Mouse (Mus musculus) midbrain, embryonic 11.5 days (tissue): ENCODE data around the gene Sfn. TPM values are rescaled to one million over a fixed set of nuclear protein-coding genes. Genes with fewer than 3 reads are reported as not detected.

Source experiments
- ATAC-seq: fragments of 200-750 bp; cut with Nextera tagmentation; 2 replicates; pipeline ENCODE4 v1.8.0; 2017; ENCODE audit warnings: moderate TSS enrichment, moderate library complexity; ENCODE audit not compliant: low FRiP score
- DNase-seq: peaks from one replicate; pipeline ENCODE4 v3.0.0; 2015; ENCODE audit warnings: low spot score; ENCODE audit errors: missing footprints
- H3K27ac ChIP-seq: fragments of 300-500 bp; sonication (generic); 2 replicates; pipeline ENCODE4 v1.5.1; 2014; ENCODE audit warnings: low read depth, low read length
- H3K27me3 ChIP-seq: fragments of 300-500 bp; sonication (generic); 2 replicates; pipeline ENCODE4 v1.6.1; 2014; ENCODE audit warnings: mild to moderate bottlenecking, low read length, moderate library complexity, mixed read lengths; ENCODE audit not compliant: control insufficient read depth, insufficient read depth
- H3K36me3 ChIP-seq: fragments of 300-500 bp; sonication (generic); 2 replicates; pipeline ENCODE4 v1.6.1; 2014; ENCODE audit warnings: mild to moderate bottlenecking, low read length, moderate library complexity, mixed read lengths; ENCODE audit not compliant: control insufficient read depth, insufficient read depth
- H3K4me1 ChIP-seq: fragments of 300-500 bp; sonication (generic); 2 replicates; pipeline ENCODE4 v1.6.1; 2014; ENCODE audit warnings: low read length; ENCODE audit not compliant: control insufficient read depth, insufficient read depth
- H3K4me2 ChIP-seq: fragments of 300-500 bp; sonication (generic); 2 replicates; pipeline ENCODE4 v1.6.1; 2014; ENCODE audit warnings: mild to moderate bottlenecking, moderate library complexity
- H3K4me3 ChIP-seq: fragments of 300-500 bp; sonication (generic); 2 replicates; pipeline ENCODE4 v1.5.1; 2014; ENCODE audit warnings: low read depth, low read length
- H3K9ac ChIP-seq: fragments of 300-500 bp; sonication (generic); 2 replicates; pipeline ENCODE4 v1.6.1; 2014; ENCODE audit warnings: low read length
- H3K9me3 ChIP-seq: fragments of 300-500 bp; sonication (generic); 2 replicates; pipeline ENCODE4 v1.6.1; 2016; ENCODE audit warnings: low read length; ENCODE audit not compliant: control insufficient read depth
- WGBS: fragments of 180-500 bp; shearing (Covaris S2); extraction: QIAGEN DNeasy Blood & Tissue Kit; methylation state at CpG from one replicate; pipeline ENCODE4 v1.1.7; 2014; 5-methylcytosine and 5-hydroxymethylcytosine counted together
- polyA plus RNA-seq: library from polyadenylated mRNA; unstranded; fragments of >200 nt; fragmentation: Nextera tagmentation; extraction: Ambion mirVana; gene quantifications from 2 replicates; pipeline ENCODE4 v1.2.1, GENCODE M21; 2014

The Sfn gene
- polyA plus RNA-seq, 1 experiment from 2014 or later: 7.8 TPM

- Histone ChIP-seq H3K27me3 (no peaks in the 10 kb centered on the region), H3K4me1 (peaks cover 7% of the 10 kb centered on the region), H3K9me3 (no peaks in the 10 kb centered on the region), H3K4me2 (peak overlapping the region; percentile 59), H3K27ac (no peak overlapping the region; the same call in 1 of the 2 replicates), H3K36me3 (no peaks in the 10 kb centered on the region), H3K9ac (peak overlapping the region; percentile 94), H3K4me3 (peak overlapping the region; percentile 94)
- ATAC-seq: peak; percentile 71
- WGBS: 1% methylated on average over 62 of the region's 69 CpGs
- DNase-seq: peak; percentile 95
These were observed 30.7 kb upstream of the Sfn start for GRCm38 (mm10) chr4:133632483-133633327.

GRCm38 (mm10) chr4:133631769-133632411 lies 29.9 kb upstream of the Sfn start:
- no peak for ATAC-seq
- peaks cover 2% of the 10 kb centered on the region; the same call in 1 of the 2 replicates for H3K36me3 ChIP-seq
- no peaks in the 10 kb centered on the region for H3K27me3 ChIP-seq
- peaks cover 7% of the 10 kb centered on the region for H3K4me1 ChIP-seq
- H3K4me3 ChIP-seq: peak overlapping the region; percentile 94
- peak overlapping the region; percentile 94 for H3K9ac ChIP-seq
- no peak overlapping the region for H3K27ac ChIP-seq
- DNase-seq: no peak
- H3K4me2 ChIP-seq: peak overlapping the region; percentile 59
- 48% methylated on average over 9 of the region's 9 CpGs for WGBS
- no peaks in the 10 kb centered on the region for H3K9me3 ChIP-seq

GRCm38 (mm10) chr4:133631071-133631768 lies 29.3 kb upstream of the Sfn start:
- Histone ChIP-seq H3K4me1 (peaks cover 7% of the 10 kb centered on the region), H3K4me2 (no peak overlapping the region), H3K36me3 (peaks cover 3% of the 10 kb centered on the region; the same call in 1 of the 2 replicates), H3K27ac (no peak overlapping the region), H3K4me3 (no peak overlapping the region), H3K9me3 (no peaks in the 10 kb centered on the region), H3K9ac (no peak overlapping the region; the same call in 1 of the 2 replicates), H3K27me3 (no peaks in the 10 kb centered on the region)
- ATAC-seq (no peak), DNase-seq (peak; percentile 82)
- 84% methylated on average over 14 of the region's 14 CpGs for WGBS

GRCm38 (mm10) chr4:133630326-133630920 lies 28.5 kb upstream of the Sfn start:
- no peak overlapping the region for H3K9ac ChIP-seq

GRCm38 (mm10) chr4:133629191-133629590 lies 27.2 kb upstream of the Sfn start:
- H3K9ac ChIP-seq: no peak overlapping the region
- no peak for ATAC-seq
- DNase-seq: no peak
- peaks cover 6% of the 10 kb centered on the region; the same call in 1 of the 2 replicates for H3K36me3 ChIP-seq
- H3K27ac ChIP-seq: no peak overlapping the region
- no peaks in the 10 kb centered on the region for H3K9me3 ChIP-seq
- H3K4me1 ChIP-seq: peaks cover 7% of the 10 kb centered on the region
- no peak overlapping the region for H3K4me2 ChIP-seq
- H3K4me3 ChIP-seq: no peak overlapping the region
- WGBS: 91% methylated on average over 7 of the region's 7 CpGs
- H3K27me3 ChIP-seq: no peaks in the 10 kb centered on the region

More at GRCm38 (mm10) chr4:133630326-133630920, 28.5 kb upstream of the Sfn start:
- no peak overlapping the region for H3K4me2 ChIP-seq
- no peak overlapping the region for H3K4me3 ChIP-seq
- no peak overlapping the region for H3K27ac ChIP-seq
- no peaks in the 10 kb centered on the region for H3K9me3 ChIP-seq
- peak; percentile 69 for DNase-seq
- WGBS: 91% methylated on average over 8 of the region's 8 CpGs
- peaks cover 3% of the 10 kb centered on the region; the same call in 1 of the 2 replicates for H3K36me3 ChIP-seq
- no peak for ATAC-seq
- H3K4me1 ChIP-seq: peaks cover 7% of the 10 kb centered on the region
- H3K27me3 ChIP-seq: no peaks in the 10 kb centered on the region

GRCm38 (mm10) chr4:133628517-133628916 lies 26.5 kb upstream of the Sfn start:
- H3K36me3 ChIP-seq: peaks cover 6% of the 10 kb centered on the region
- peak; percentile 37 for DNase-seq
- no peak overlapping the region for H3K9ac ChIP-seq
- no peaks in the 10 kb centered on the region for H3K27me3 ChIP-seq
- whole genome bisulfite sequencing: 88% methylated on average over 2 of the region's 2 CpGs
- peaks cover 7% of the 10 kb centered on the region for H3K4me1 ChIP-seq
- H3K9me3 ChIP-seq: no peaks in the 10 kb centered on the region
- H3K27ac ChIP-seq: no peak overlapping the region
- H3K4me2 ChIP-seq: no peak overlapping the region
- ATAC-seq: no peak
- no peak overlapping the region for H3K4me3 ChIP-seq

GRCm38 (mm10) chr4:133627039-133627438 lies 25.1 kb upstream of the Sfn start:
- H3K27me3 ChIP-seq: no peaks in the 10 kb centered on the region

GRCm38 (mm10) chr4:133626621-133627020 lies 24.7 kb upstream of the Sfn start:
- Histone ChIP-seq H3K36me3 (peaks cover 6% of the 10 kb centered on the region), H3K4me1 (no peaks in the 10 kb centered on the region; the same call in 1 of the 2 replicates), H3K9ac (no peak overlapping the region), H3K27ac (no peak overlapping the region), H3K4me3 (no peak overlapping the region), H3K27me3 (no peaks in the 10 kb centered on the region), H3K9me3 (no peaks in the 10 kb centered on the region), H3K4me2 (no peak overlapping the region)
- WGBS: 84% methylated on average over 9 of the region's 9 CpGs
- ATAC-seq (no peak), DNase-seq (peak; percentile 45)

More at GRCm38 (mm10) chr4:133627039-133627438, 25.1 kb upstream of the Sfn start:
- H3K9me3 ChIP-seq: no peaks in the 10 kb centered on the region
- H3K4me1 ChIP-seq: peaks cover 2% of the 10 kb centered on the region
- no peak overlapping the region for H3K9ac ChIP-seq
- H3K4me3 ChIP-seq: no peak overlapping the region
- no peak overlapping the region for H3K27ac ChIP-seq
- 93% methylated on average over 14 of the region's 14 CpGs for WGBS
- ATAC-seq (no peak), DNase-seq (peak; percentile 62)
- peaks cover 6% of the 10 kb centered on the region for H3K36me3 ChIP-seq
- H3K4me2 ChIP-seq: no peak overlapping the region
